Mouse (Mus musculus) MEL (cell line): ENCODE data around the gene Ppfia3.

Experiments
- CTCF ChIP-seq, 3 experiments: IDR thresholded peaks in 2 of 3; conservative IDR thresholded peaks in 1 of 3; 2 replicates each; pipeline ENCODE4 v1.5.1; 2011 to 2012; ENCODE audit warnings: low read length in 3 of 3, low read depth in 2 of 3, mild to moderate bottlenecking in 2 of 3, improper control_type of control experiment in 1 of 3, inconsistent platforms in 1 of 3, mixed read lengths in 1 of 3, moderate library complexity in 1 of 3; ENCODE audit not compliant: control insufficient read depth in 1 of 3, insufficient read depth in 1 of 3, poor library complexity in 1 of 3, severe bottlenecking in 1 of 3
- POLR2A ChIP-seq, 2 experiments: IDR thresholded peaks; 2 replicates each; pipeline ENCODE4 v1.6.1; 2011 to 2012; ENCODE audit warnings: low read length in 2 of 2, mild to moderate bottlenecking in 2 of 2, control low read depth in 1 of 2, improper control_type of control experiment in 1 of 2, low read depth in 1 of 2, moderate library complexity in 1 of 2; ENCODE audit not compliant: control insufficient read depth in 1 of 2, insufficient read depth in 1 of 2, poor library complexity in 1 of 2
- RCOR1 ChIP-seq: IDR thresholded peaks from 2 replicates; pipeline ENCODE4 v1.6.1; 2012; ENCODE audit warnings: low read depth, mild to moderate bottlenecking, inconsistent platforms, low read length, improper control_type of control experiment

DNA sequence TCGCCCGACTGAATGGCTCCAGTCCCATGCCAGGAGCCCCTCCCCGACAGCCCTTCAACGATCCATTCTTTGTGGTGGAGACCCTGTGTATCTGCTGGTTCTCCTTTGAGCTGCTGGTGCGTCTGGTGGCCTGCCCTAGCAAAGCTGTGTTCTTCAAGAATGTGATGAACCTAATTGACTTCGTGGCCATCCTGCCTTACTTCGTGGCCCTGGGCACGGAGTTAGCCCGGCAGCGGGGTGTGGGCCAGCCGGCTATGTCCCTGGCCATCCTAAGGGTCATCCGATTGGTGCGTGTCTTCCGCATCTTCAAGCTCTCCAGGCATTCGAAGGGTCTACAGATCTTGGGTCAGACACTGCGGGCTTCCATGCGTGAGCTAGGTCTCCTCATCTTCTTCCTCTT lies 42.1 kb upstream of the Ppfia3 start:
- no peak for TF ChIP-seq POLR2A (IDR thresholded peaks at IDR 0.05; ENCODE audit: control insufficient read depth in 1 of 2, insufficient read depth in 1 of 2, low read depth in 1 of 2, low read length in 2 of 2, poor library complexity in 1 of 2)
- TF ChIP-seq CTCF (IDR thresholded peaks at IDR 0.05 in 2 of 3, conservative IDR thresholded peaks at IDR 0.05 in 1 of 3; ENCODE audit: control insufficient read depth in 1 of 3, insufficient read depth in 1 of 3, low read depth in 2 of 3, low read length in 3 of 3, poor library complexity in 1 of 3, severe bottlenecking in 1 of 3), result no peak
- TF ChIP-seq RCOR1, result no peak
